Mouse (Mus musculus) frontal cortex, postnatal 25 days (tissue): ENCODE results near the gene Muc13.
A peak's percentile ranks its signal among the peaks of the same experiment; 100 is the strongest.

Experiments
- DNase-seq, 2 experiments: peaks; one replicate each; pipeline ENCODE4 v3.0.0; 2022; ENCODE audit warnings: low spot score in 2 of 2

The Muc13 gene

GRCm38 (mm10) chr16:33793846-33794791 lies at the start of gene Muc13:
Muc13 (plus strand) TSS chr16:33794037.
- DNase-seq: no peak

- DNase-seq: peak in 1 of 2 experiments; percentile 34
These were observed 49.0 kb upstream of the Muc13 start for GRCm38 (mm10) chr16:33744622-33745419.

GRCm38 (mm10) chr16:33745457-33745856 lies 48.4 kb upstream of the Muc13 start:
- no peak for DNase-seq

GRCm38 (mm10) chr16:33746074-33746676 lies 47.7 kb upstream of the Muc13 start:
- DNase-seq: no peak

- DNase-seq: no peak
These were observed 46.4 kb upstream of the Muc13 start for GRCm38 (mm10) chr16:33747346-33747954.

- DNase-seq: no peak
These were observed 45.8 kb upstream of the Muc13 start for GRCm38 (mm10) chr16:33747994-33748393.

- DNase-seq: no peak
These were observed 42.7 kb upstream of the Muc13 start for GRCm38 (mm10) chr16:33751152-33751551.

GRCm38 (mm10) chr16:33751590-33751989 lies 42.2 kb upstream of the Muc13 start:
- no peak for DNase-seq

- no peak for DNase-seq
These were observed 40.8 kb upstream of the Muc13 start for GRCm38 (mm10) chr16:33752904-33753578.

GRCm38 (mm10) chr16:33755293-33755692 lies 38.5 kb upstream of the Muc13 start:
- DNase-seq: peak in 1 of 2 experiments; percentile 31

GRCm38 (mm10) chr16:33755961-33756360 lies 37.9 kb upstream of the Muc13 start:
- DNase-seq: no peak

- DNase-seq: no peak
These were observed 37.4 kb upstream of the Muc13 start for GRCm38 (mm10) chr16:33756396-33756795.

GRCm38 (mm10) chr16:33759207-33759606 lies 34.6 kb upstream of the Muc13 start:
- DNase-seq: no peak

- DNase-seq: no peak
These were observed 33.3 kb upstream of the Muc13 start for GRCm38 (mm10) chr16:33760542-33760941.

GRCm38 (mm10) chr16:33760996-33761395 lies 32.8 kb upstream of the Muc13 start:
- DNase-seq: no peak

- no peak for DNase-seq
These were observed 29.2 kb upstream of the Muc13 start for GRCm38 (mm10) chr16:33764501-33765193.

GRCm38 (mm10) chr16:33765477-33765876 lies 28.4 kb upstream of the Muc13 start:
- DNase-seq: no peak

- DNase-seq: no peak
These were observed 27.5 kb upstream of the Muc13 start for GRCm38 (mm10) chr16:33766309-33766708.

GRCm38 (mm10) chr16:33766757-33767156 lies 27.1 kb upstream of the Muc13 start:
- DNase-seq: no peak

- no peak for DNase-seq
These were observed 25.2 kb upstream of the Muc13 start for GRCm38 (mm10) chr16:33768491-33769278.
